Mouse (Mus musculus): ENCODE results near the gene Shisal1. TPM values are rescaled to one million over a fixed set of nuclear protein-coding genes. Genes with fewer than 3 reads are reported as not detected.

The Shisal1 gene
- polyA plus RNA-seq, 1 experiment = 1.6 TPM

DNA sequence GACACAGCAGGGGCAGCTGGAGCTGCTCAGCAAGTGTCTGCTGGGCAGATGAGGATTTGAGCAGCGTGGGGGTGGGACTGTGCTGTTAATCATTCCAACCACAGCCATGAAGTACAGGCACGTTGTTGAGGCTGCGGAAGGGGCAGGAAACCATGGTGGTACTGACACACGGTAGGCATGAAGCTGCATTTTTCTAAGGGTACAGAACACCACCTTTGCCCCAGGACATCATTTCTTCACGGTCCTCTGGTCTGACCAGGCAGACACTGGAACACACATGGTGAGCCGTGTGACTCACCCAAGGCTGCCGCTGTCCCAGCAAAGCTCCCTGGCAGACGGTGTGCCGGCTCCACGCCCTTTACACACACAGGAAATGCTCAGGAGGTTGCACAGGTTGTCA lies 66.7 kb downstream of the Shisal1 start:
- no peak for TF ChIP-seq CTCF (conservative IDR thresholded peaks at IDR 0.05; ENCODE audit: insufficient read depth, insufficient read length, low read depth, low read length)
- TF ChIP-seq POLR2A (IDR thresholded peaks at IDR 0.05; ENCODE audit: low read depth, low read length) = no peak
- H3K4me3 ChIP-seq (ENCODE audit: insufficient read depth, low read depth, low read length) = no peak overlapping the region
- DNase-seq = peak; percentile 51

GRCm38 (mm10) chr15:84378734-84379133 lies 68.2 kb downstream of the Shisal1 start:
- H3K4me1 ChIP-seq (ENCODE audit: control insufficient read depth, insufficient read depth, low read length) = no peaks in the 10 kb centered on the region
- no peaks in the 10 kb centered on the region for H3K36me3 ChIP-seq (ENCODE audit: control insufficient read depth, insufficient read depth, low read length)
- no peak overlapping the region for H3K4me3 ChIP-seq (ENCODE audit: insufficient read depth, low read depth, low read length)
- H3K27me3 ChIP-seq (replicated peaks; ENCODE audit: control insufficient read depth, insufficient read depth, low read length) = no peaks in the 10 kb centered on the region
- WGBS = 83% methylated on average over 9 of the region's 9 CpGs
- DNase-seq = no peak
- no peak for TF ChIP-seq POLR2A (IDR thresholded peaks at IDR 0.05; ENCODE audit: low read depth, low read length)
- TF ChIP-seq CTCF (conservative IDR thresholded peaks at IDR 0.05; ENCODE audit: insufficient read depth, insufficient read length, low read depth, low read length) = no peak
- H3K27ac ChIP-seq (ENCODE audit: insufficient read depth, low read depth, low read length) = no peak overlapping the region

More for the DNA sequence above, 66.7 kb downstream of the Shisal1 start:
- WGBS = 24% methylated on average over 10 of the region's 10 CpGs
- Histone ChIP-seq H3K27ac (ENCODE audit: insufficient read depth, low read depth, low read length) (no peak overlapping the region), H3K27me3 (replicated peaks; ENCODE audit: control insufficient read depth, insufficient read depth, low read length) (no peaks in the 10 kb centered on the region), H3K36me3 (ENCODE audit: control insufficient read depth, insufficient read depth, low read length) (no peaks in the 10 kb centered on the region), H3K4me1 (ENCODE audit: control insufficient read depth, insufficient read depth, low read length) (no peaks in the 10 kb centered on the region)

GRCm38 (mm10) chr15:84372801-84373200 lies 74.1 kb downstream of the Shisal1 start:
- Histone ChIP-seq H3K27me3 (replicated peaks; ENCODE audit: control insufficient read depth, insufficient read depth, low read length) (no peaks in the 10 kb centered on the region), H3K27ac (ENCODE audit: insufficient read depth, low read depth, low read length) (no peak overlapping the region), H3K36me3 (ENCODE audit: control insufficient read depth, insufficient read depth, low read length) (no peaks in the 10 kb centered on the region), H3K4me3 (ENCODE audit: insufficient read depth, low read depth, low read length) (no peak overlapping the region), H3K4me1 (ENCODE audit: control insufficient read depth, insufficient read depth, low read length) (no peaks in the 10 kb centered on the region)
- WGBS = 54% methylated on average over 5 of the region's 5 CpGs
- no peak for DNase-seq
- TF ChIP-seq POLR2A (IDR thresholded peaks at IDR 0.05; ENCODE audit: low read depth, low read length) (no peak), CTCF (conservative IDR thresholded peaks at IDR 0.05; ENCODE audit: insufficient read depth, insufficient read length, low read depth, low read length) (no peak)

- WGBS = 83% methylated on average over 8 of the region's 8 CpGs
- no peaks in the 10 kb centered on the region for H3K4me1 ChIP-seq (ENCODE audit: control insufficient read depth, insufficient read depth, low read length)
- no peak overlapping the region for H3K27ac ChIP-seq (ENCODE audit: insufficient read depth, low read depth, low read length)
- no peaks in the 10 kb centered on the region for H3K27me3 ChIP-seq (replicated peaks; ENCODE audit: control insufficient read depth, insufficient read depth, low read length)
- DNase-seq = no peak
- no peak overlapping the region for H3K4me3 ChIP-seq (ENCODE audit: insufficient read depth, low read depth, low read length)
- TF ChIP-seq CTCF (conservative IDR thresholded peaks at IDR 0.05; ENCODE audit: insufficient read depth, insufficient read length, low read depth, low read length) = no peak
- no peak for TF ChIP-seq POLR2A (IDR thresholded peaks at IDR 0.05; ENCODE audit: low read depth, low read length)
- no peaks in the 10 kb centered on the region for H3K36me3 ChIP-seq (ENCODE audit: control insufficient read depth, insufficient read depth, low read length)
Observed at GRCm38 (mm10) chr15:84367402-84367801, 79.5 kb downstream of the Shisal1 start.

DNA sequence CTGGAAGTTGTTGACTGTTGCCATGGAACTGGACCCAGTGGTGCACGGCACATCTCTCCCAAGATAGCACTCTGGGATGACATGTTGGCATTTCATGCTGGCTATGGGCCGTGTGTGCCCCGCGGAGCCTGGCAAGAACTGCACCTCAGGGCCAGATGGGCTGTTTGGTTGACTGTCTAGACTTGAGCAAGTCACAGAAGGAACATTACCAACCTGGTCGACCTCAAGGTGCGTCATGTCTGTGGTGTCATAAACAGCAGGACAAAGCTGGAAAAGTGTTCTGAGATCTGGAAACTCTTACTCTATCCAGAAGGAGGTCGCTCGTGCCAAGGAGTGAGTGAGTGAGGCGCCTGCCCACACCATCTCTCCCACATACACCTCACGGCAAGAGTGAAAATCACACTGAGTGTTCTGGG lies 80.3 kb downstream of the Shisal1 start:
- Histone ChIP-seq H3K36me3 (ENCODE audit: control insufficient read depth, insufficient read depth, low read length) (no peaks in the 10 kb centered on the region), H3K27ac (ENCODE audit: insufficient read depth, low read depth, low read length) (no peak overlapping the region), H3K27me3 (replicated peaks; ENCODE audit: control insufficient read depth, insufficient read depth, low read length) (no peaks in the 10 kb centered on the region), H3K4me1 (ENCODE audit: control insufficient read depth, insufficient read depth, low read length) (no peaks in the 10 kb centered on the region), H3K4me3 (ENCODE audit: insufficient read depth, low read depth, low read length) (no peak overlapping the region)
- WGBS = 78% methylated on average over 10 of the region's 10 CpGs
- no peak for DNase-seq
- TF ChIP-seq POLR2A (IDR thresholded peaks at IDR 0.05; ENCODE audit: low read depth, low read length) (no peak), CTCF (conservative IDR thresholded peaks at IDR 0.05; ENCODE audit: insufficient read depth, insufficient read length, low read depth, low read length) (no peak)

DNA sequence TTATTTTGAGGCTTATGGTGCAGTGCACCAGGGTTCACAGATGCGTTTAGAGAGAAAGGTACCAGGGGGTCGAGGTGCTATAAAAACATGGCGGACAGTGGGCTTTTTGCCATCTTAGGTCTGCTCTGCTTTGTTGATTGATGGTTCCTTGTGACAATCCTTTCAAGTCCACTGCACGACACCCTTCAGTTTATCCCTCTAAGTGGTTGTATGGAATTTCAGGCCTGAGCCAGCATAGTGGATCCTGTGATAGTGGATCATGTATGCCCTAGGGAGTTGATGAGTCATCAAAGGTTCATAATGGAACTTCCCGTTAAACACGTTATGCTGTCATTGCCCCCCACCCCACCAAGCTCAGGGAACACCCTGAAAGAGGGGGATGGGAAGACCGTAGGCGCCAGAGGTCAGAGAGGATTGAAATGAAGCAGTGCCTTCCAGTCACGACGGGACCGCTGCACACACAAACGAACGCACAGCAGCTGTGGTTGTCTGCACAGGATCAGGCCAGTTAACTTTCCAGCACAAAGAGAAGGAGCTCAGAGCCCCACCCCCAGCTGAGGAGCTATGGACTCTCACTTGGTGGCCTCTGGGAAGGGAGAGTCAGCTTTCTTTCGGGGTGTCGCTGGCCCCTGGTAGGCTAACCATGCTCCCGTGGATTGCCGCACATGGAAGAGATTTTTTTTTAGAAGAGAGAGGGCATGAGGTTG lies 81.1 kb downstream of the Shisal1 start:
- no peak for TF ChIP-seq POLR2A (IDR thresholded peaks at IDR 0.05; ENCODE audit: low read depth, low read length)
- DNase-seq = no peak
- no peak overlapping the region for H3K4me3 ChIP-seq (ENCODE audit: insufficient read depth, low read depth, low read length)
- H3K27ac ChIP-seq (ENCODE audit: insufficient read depth, low read depth, low read length) = no peak overlapping the region
- H3K36me3 ChIP-seq (ENCODE audit: control insufficient read depth, insufficient read depth, low read length) = no peaks in the 10 kb centered on the region
- H3K27me3 ChIP-seq (replicated peaks; ENCODE audit: control insufficient read depth, insufficient read depth, low read length) = no peaks in the 10 kb centered on the region
- H3K4me1 ChIP-seq (ENCODE audit: control insufficient read depth, insufficient read depth, low read length) = no peaks in the 10 kb centered on the region
- WGBS = 43% methylated on average over 17 of the region's 17 CpGs

DNA sequence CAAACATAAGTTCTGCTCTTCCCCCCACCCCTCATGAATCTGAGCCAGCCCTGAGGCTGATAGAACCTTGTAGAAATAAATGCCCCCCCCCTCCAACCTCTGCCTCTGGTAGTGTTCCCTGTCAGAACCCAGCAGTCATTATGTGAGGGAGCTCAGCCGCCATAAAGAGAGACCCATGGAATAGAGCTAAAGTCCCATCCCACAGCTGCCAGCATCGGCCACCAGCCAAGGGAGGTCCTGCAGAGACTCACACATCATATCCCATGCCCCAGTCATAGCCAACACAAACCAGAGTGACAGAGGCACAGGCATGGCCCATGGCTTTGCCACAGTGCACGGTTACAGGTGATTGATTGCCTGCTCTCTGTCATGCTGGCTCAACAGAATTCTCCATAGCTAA lies 82.2 kb downstream of the Shisal1 start:
- H3K27ac ChIP-seq (ENCODE audit: insufficient read depth, low read depth, low read length) = no peak overlapping the region
- H3K36me3 ChIP-seq (ENCODE audit: control insufficient read depth, insufficient read depth, low read length) = no peaks in the 10 kb centered on the region
- TF ChIP-seq POLR2A (IDR thresholded peaks at IDR 0.05; ENCODE audit: low read depth, low read length) (no peak), CTCF (conservative IDR thresholded peaks at IDR 0.05; ENCODE audit: insufficient read depth, insufficient read length, low read depth, low read length) (no peak)
- DNase-seq = no peak
- H3K4me1 ChIP-seq (ENCODE audit: control insufficient read depth, insufficient read depth, low read length) = no peaks in the 10 kb centered on the region
- H3K27me3 ChIP-seq (replicated peaks; ENCODE audit: control insufficient read depth, insufficient read depth, low read length) = no peaks in the 10 kb centered on the region
- WGBS = 83% methylated on average over 3 of the region's 3 CpGs
- no peak overlapping the region for H3K4me3 ChIP-seq (ENCODE audit: insufficient read depth, low read depth, low read length)
